ENCODE assay signal across 18 mouse cellular contexts in genomic region chr10:120193255-120193654, GRCm38 (mm10). TPM values are rescaled to one million over a fixed set of nuclear protein-coding genes. Genes with fewer than 3 reads are reported as not detected.
DNase-seq lines count a peak whose midpoint lies in the region; ATAC-seq lines count a peak whose summit lies in the region.
"Had no signal": no experiment of that assay in that cellular context is flagged by ENCODE, and none has a peak within 500 bp of the region (broad histone marks: within the 10 kb centered on the region; RNA-seq: fewer than 3 reads in every experiment).

No protein-coding gene starts in this region.

- no peak overlapping the region for H3K4me3 ChIP-seq in hindbrain, embryonic 12.5 days
- H3K4me3 ChIP-seq in liver, embryonic 11.5 days (ENCODE audit: low read depth, low read length), result no peak overlapping the region
- H3K4me3 ChIP-seq: embryonic facial prominence, embryonic 12.5 days; intestine, embryonic 15.5 days; liver, embryonic 12.5 days; midbrain, embryonic 13.5 days; neural tube, embryonic 12.5 days had no signal

- H3K27me3 ChIP-seq in hindbrain, embryonic 12.5 days, result no peaks in the 10 kb centered on the region
- no peaks in the 10 kb centered on the region; the same call in 1 of the 2 replicates for H3K27me3 ChIP-seq in liver, embryonic 11.5 days (replicated peaks; ENCODE audit: control insufficient read depth, insufficient read depth, low read length)
- H3K27me3 ChIP-seq: CH12.LX; embryonic facial prominence, embryonic 12.5 days; intestine, embryonic 15.5 days; Patski had no signal

- no peaks in the 10 kb centered on the region for H3K4me1 ChIP-seq in hindbrain, embryonic 12.5 days
- H3K4me1 ChIP-seq in liver, embryonic 11.5 days (replicated peaks; ENCODE audit: control insufficient read depth, insufficient read depth, low read length), result no peaks in the 10 kb centered on the region
- H3K4me1 ChIP-seq: embryonic facial prominence, embryonic 12.5 days; intestine, embryonic 15.5 days; liver, embryonic 12.5 days; midbrain, embryonic 13.5 days; neural tube, embryonic 12.5 days had no signal

- no peak for ATAC-seq in hindbrain, embryonic 12.5 days (ENCODE audit: low FRiP score)
- no peak for ATAC-seq in liver, embryonic 11.5 days (replicated peaks; ENCODE audit: low FRiP score)
- ATAC-seq: intestine, embryonic 15.5 days; liver, embryonic 12.5 days; midbrain, embryonic 13.5 days; Patski had no signal

- no peak overlapping the region for H3K4me2 ChIP-seq in hindbrain, embryonic 12.5 days (replicated peaks)
- no peak overlapping the region for H3K4me2 ChIP-seq in liver, embryonic 11.5 days
- H3K4me2 ChIP-seq: embryonic facial prominence, embryonic 12.5 days; intestine, embryonic 15.5 days; liver, embryonic 12.5 days; midbrain, embryonic 13.5 days; neural tube, embryonic 12.5 days had no signal

- H3K27ac ChIP-seq in hindbrain, embryonic 12.5 days, result no peak overlapping the region
- H3K27ac ChIP-seq in liver, embryonic 11.5 days (ENCODE audit: low read depth, low read length), result no peak overlapping the region
- H3K27ac ChIP-seq: embryonic facial prominence, embryonic 12.5 days; intestine, embryonic 15.5 days; liver, embryonic 12.5 days; midbrain, embryonic 13.5 days; neural tube, embryonic 12.5 days had no signal

- 92% methylated on average over 8 of the region's 8 CpGs for WGBS in hindbrain, embryonic 12.5 days
- WGBS in liver, embryonic 11.5 days, result 76% methylated on average over 8 of the region's 8 CpGs

- no peak overlapping the region for H3K9ac ChIP-seq in hindbrain, embryonic 12.5 days
- no peak overlapping the region for H3K9ac ChIP-seq in liver, embryonic 11.5 days (ENCODE audit: low read depth, low read length)
- H3K9ac ChIP-seq: embryonic facial prominence, embryonic 12.5 days; intestine, embryonic 15.5 days; liver, embryonic 12.5 days; midbrain, embryonic 13.5 days; neural tube, embryonic 12.5 days had no signal

- peak; percentile 16 to 36 for DNase-seq in spleen, adult 18-20 months
- DNase-seq in spleen, postnatal 14 days (ENCODE audit: low spot score in 2 of 2), result no peak
- peak; percentile 83 for DNase-seq in induced T-regulatory cell, adult 2 months (ENCODE audit: low read depth)
- peak; percentile 68 to 73 for DNase-seq in spleen, postnatal 36 days (ENCODE audit: low spot score in 2 of 2)
- DNase-seq in frontal cortex, adult 2 months (ENCODE audit: extremely low spot score in 1 of 2, low spot score in 1 of 2), result no peak
- DNase-seq in liver, embryonic 11.5 days (ENCODE audit: low spot score), result no peak
- DNase-seq: cerebellum, postnatal 14 days; heart, adult 18-20 months; kidney, postnatal 10 days; lung, postnatal 10 days had no signal

- no peaks in the 10 kb centered on the region for H3K9me3 ChIP-seq in hindbrain, embryonic 12.5 days (replicated peaks)
- H3K9me3 ChIP-seq in liver, embryonic 11.5 days (ENCODE audit: control insufficient read depth, low read length), result no peaks in the 10 kb centered on the region
- H3K9me3 ChIP-seq: embryonic facial prominence, embryonic 12.5 days; intestine, embryonic 15.5 days; liver, embryonic 12.5 days; midbrain, embryonic 13.5 days; neural tube, embryonic 12.5 days had no signal

- H3K36me3 ChIP-seq in hindbrain, embryonic 12.5 days, result no peaks in the 10 kb centered on the region
- H3K36me3 ChIP-seq in liver, embryonic 11.5 days (ENCODE audit: control insufficient read depth, insufficient read depth, low read length), result no peaks in the 10 kb centered on the region
- H3K36me3 ChIP-seq: embryonic facial prominence, embryonic 12.5 days; intestine, embryonic 15.5 days; liver, embryonic 12.5 days; midbrain, embryonic 13.5 days; neural tube, embryonic 12.5 days had no signal

RNA-seq across cellular contexts. Expression of gene Tmbim4, which starts 8.1 kb away (rescaled TPM):
- polyA plus RNA-seq in hindbrain, embryonic 12.5 days (2016; fragmentation: Nextera tagmentation; extraction: Ambion mirVana), result 71.5 and 78.8 TPM in 2 replicates
- 86.5 and 99.3 TPM in 2 replicates for polyA plus RNA-seq in frontal cortex, adult 2 months (2012; rRNA removed)
- 111 and 114 TPM in 2 replicates for polyA plus RNA-seq in liver, embryonic 11.5 days (2014; fragmentation: Nextera tagmentation; extraction: Ambion mirVana)

RNA-seq across cellular contexts. Expression of gene Irak3, which starts 8.7 kb away (rescaled TPM):
- polyA plus RNA-seq in hindbrain, embryonic 12.5 days (2016; fragmentation: Nextera tagmentation; extraction: Ambion mirVana), result 0.96 and 1.9 TPM in 2 replicates
- polyA plus RNA-seq in frontal cortex, adult 2 months (2012; rRNA removed), result 0.80 TPM in 2 replicates
- 0.57 and 0.67 TPM in 2 replicates for polyA plus RNA-seq in liver, embryonic 11.5 days (2014; fragmentation: Nextera tagmentation; extraction: Ambion mirVana)

RNA-seq across cellular contexts. Expression of gene Llph, which starts 33.6 kb away (rescaled TPM):
- polyA plus RNA-seq in hindbrain, embryonic 12.5 days (2016; fragmentation: Nextera tagmentation; extraction: Ambion mirVana), result 46.9 and 48.0 TPM in 2 replicates
- 43.0 and 49.0 TPM in 2 replicates for polyA plus RNA-seq in frontal cortex, adult 2 months (2012; rRNA removed)
- polyA plus RNA-seq in liver, embryonic 11.5 days (2014; fragmentation: Nextera tagmentation; extraction: Ambion mirVana), result 86.5 and 92.3 TPM in 2 replicates

Comparison
In these comparisons a context has a peak if more than half of its experiments do, and no peak if none do; other contexts are left out.
1. DNase-seq: peak in spleen, adult 18-20 months (2 of 2), induced T-regulatory cell, adult 2 months (single experiment) and spleen, postnatal 36 days (2 of 2); none in spleen, postnatal 14 days (0 of 2), frontal cortex, adult 2 months (0 of 2) and liver, embryonic 11.5 days (single experiment).